Mouse (Mus musculus) c-Kit-positive CD71-positive TER-119-positive erythroid progenitor cells, embryonic 14.5 days (primary cell): ENCODE data around the gene Atp5mpl.
"Not testable (repeated sequence)": the region's sequence is repeated elsewhere in the genome, so short reads cannot be mapped to it uniquely, and the experiment has no call there.

Experiments
- DNase-seq: peaks from one replicate; pipeline ENCODE4 v3.0.0-alpha.2; 2013; ENCODE audit warnings: low spot score

The Atp5mpl gene

DNA sequence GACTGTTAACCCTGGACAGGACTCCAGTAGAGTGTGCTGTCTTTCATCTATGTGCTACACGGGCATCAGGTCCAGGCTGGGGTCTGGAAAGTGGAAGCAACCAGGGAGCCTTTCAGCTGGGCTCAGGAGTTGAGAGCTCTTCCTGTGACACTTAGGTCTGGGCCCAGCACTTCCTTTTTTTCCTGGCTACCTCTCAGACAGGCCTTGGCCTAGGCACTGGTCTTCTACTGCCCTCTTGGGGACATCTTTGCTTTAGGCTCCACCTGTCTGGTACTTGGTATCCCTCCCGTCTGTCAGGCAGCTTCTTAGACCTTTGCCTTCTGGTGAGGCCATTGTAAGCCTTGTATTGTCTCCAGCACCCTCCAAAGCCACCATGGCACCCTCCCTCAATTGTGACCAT, 20.1 kb downstream of the Atp5mpl start:
- DNase-seq: peak; percentile 34

- DNase-seq: not testable (repeated sequence)
Observed at GRCm38 (mm10) chr12:111945765-111946655, 20.8 kb downstream of the Atp5mpl start.

DNA sequence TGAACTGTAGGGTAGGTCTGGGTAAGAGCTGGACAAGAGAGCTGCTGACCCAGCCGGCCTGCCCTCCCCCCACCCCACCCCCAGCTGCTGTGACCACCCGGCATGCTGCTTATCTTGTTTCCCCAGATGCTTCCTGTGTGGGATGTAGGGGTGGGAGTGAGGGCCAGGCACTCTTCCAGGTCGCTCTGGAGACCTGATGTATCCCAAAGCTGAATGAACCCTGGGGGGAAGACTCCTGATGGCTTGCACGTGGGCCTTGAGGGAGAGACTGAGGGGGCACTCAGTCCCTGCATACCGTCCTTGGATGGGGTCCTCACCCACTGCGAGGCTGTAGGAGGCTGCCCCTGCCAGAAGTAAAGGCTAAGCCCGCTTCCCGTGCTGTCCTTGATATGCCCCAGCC, 21.7 kb downstream of the Atp5mpl start:
- DNase-seq: peak; percentile 23

- DNase-seq: peak; percentile 32
Observed at GRCm38 (mm10) chr12:111944065-111944987, 22.5 kb downstream of the Atp5mpl start.

DNA sequence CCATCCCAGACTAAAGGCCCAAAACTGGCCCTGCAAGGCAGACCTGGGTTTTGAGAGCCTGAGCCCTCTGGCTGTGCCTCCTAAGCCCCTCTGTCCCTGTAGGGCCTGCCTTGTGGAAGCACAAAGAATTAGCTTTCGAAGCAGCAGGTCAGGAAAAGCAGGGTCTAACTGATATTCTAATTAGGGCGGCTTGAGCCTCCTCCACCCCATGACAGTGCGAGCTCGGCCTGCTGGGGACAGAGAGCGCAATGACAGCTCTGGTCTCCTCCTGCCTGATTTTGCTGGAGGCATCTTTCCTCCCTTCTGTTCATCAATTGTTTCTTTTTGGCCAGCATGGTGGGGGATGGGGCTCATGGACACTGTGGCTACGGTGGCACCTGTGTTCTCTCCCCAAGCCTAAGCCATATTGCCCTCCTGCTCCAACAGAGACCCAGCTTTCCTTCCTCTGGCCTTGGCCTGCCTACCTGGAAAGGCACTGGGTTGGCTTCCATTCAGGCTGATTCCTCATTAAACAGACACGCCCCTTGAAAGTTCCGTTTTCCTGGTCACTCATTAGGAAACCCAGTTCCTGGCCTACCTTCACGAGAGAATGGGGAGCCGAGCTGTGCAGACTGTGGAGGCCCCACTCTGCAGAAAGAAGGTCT, 23.2 kb downstream of the Atp5mpl start:
- DNase-seq: peak; percentile 15

DNA sequence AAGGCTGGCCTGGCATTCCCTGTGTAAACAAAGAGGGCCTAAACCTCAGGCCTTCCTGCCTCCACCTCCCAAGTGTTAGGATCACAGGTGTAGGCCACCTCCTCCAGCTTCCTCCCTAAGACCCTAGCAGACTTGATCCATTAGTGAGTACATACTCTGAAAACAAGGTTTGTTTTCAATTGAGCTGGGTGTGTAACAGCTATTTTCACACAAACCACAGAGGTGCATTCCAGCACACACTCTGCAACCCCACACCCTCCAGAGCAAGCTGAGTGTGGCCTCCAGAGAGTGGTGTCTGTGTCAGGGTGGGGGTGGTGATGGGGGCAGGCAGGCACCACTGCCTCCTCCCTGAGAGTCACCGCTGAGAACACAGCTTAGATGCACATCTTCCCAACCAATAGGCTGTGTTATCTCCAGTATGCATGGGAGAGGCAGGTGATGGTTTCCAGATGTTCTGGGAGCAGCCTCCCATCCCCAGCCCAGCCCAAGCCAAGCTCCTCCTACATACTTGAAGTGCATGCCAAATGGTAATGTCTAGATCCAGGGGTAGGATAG, 28.1 kb downstream of the Atp5mpl start:
- DNase-seq: no peak

GRCm38 (mm10) chr12:111936706-111937550, 29.8 kb downstream of the Atp5mpl start:
- DNase-seq: no peak

- no peak for DNase-seq
Observed at GRCm38 (mm10) chr12:111933971-111934370, 32.8 kb downstream of the Atp5mpl start.

GRCm38 (mm10) chr12:111933032-111933704, 33.6 kb downstream of the Atp5mpl start:
- DNase-seq: no peak

DNA sequence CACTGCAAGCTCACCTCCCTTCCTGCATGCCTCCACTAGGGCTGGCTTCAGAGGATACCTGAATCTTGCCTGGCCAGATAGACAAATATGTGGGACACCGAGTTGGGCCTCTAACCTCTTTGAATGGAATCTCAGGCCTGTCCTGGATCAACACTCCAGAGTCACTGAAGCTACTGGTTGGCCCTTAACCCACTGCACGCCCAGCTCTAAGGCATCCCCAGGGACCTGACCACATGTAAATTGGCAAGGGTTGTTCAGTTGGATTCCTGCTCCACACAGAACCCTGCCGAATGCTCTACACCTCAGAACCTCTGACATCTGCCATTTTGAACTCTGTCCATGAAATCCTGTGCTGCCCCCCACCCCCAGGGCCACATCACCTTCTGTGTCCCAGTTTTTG, 34.3 kb downstream of the Atp5mpl start:
- no peak for DNase-seq

DNA sequence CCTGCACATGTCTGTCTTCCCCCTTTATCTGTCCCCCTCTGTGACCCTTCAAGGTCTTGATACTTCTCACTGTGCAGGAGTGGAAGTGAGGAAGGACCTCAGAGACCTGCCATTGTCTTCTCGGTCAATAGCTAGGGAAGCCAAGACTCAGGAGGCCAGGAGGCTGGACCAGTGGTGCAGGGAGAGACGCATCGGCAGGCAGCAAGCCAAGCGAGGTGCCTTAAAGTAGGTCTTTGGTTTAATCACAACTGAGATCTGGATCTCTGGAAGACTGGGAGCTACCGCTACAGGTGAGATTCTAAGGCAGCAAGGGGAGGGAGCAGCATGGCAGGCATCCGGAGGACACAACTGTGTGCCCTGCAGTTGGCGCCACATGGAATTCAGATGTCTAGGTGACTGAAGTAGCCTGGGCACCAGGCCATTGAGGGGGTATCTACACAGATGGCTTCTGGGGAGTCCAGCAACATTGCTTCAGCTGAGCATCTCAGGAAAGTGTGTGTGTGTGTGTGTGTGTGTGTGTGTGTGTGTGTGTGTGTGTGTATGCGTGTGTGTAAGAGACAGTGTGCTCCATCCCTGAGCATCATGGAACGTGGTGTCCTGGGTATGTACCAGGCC, 35.3 kb downstream of the Atp5mpl start:
- no peak for DNase-seq

GRCm38 (mm10) chr12:111928411-111928966, 38.3 kb downstream of the Atp5mpl start:
- DNase-seq: no peak

DNA sequence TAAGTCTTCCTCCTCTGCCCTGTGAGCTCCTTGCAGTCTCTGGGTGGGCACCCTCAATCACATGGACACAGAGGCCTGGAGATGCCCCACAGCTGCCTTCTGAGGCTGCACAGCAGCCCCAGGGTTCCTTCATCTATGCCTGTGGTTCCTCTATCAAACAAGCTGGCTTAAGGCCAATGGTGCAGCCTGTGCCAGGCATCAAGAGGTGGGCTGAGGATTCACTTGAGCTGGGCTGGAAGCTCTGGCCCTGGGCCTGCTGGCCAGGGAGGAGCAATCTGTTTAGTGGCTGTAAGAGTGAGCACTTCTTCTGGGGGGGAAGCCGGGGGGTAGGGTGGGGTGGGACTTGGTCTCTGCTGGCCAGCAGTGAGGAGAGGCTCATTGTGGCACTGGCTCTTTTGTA, 39.4 kb downstream of the Atp5mpl start:
- DNase-seq: no peak

- DNase-seq: no peak
Observed at GRCm38 (mm10) chr12:111923117-111923516, 43.7 kb downstream of the Atp5mpl start.

DNA sequence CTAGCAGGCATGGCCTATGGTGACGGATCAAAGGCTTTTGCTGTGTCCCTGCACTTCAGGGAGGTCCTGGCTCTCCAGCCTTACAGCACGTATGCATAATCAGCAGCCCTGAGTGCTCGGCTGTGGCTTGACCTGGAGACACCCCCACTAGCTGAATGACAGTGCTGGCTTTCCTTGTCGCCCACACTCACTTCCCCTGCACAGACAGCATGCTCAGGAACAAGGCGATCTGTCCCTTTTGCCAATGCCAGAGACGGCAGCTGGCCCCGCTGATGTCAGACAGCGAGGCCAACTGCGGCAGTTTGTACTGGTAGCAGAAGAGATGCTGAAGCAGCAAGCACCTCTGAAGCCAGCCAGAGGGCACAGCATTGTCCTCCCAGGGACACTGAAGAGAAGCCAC, 46.7 kb downstream of the Atp5mpl start:
- no peak for DNase-seq

- DNase-seq: no peak
Observed at GRCm38 (mm10) chr12:111916514-111917217, 50.1 kb downstream of the Atp5mpl start.

DNA sequence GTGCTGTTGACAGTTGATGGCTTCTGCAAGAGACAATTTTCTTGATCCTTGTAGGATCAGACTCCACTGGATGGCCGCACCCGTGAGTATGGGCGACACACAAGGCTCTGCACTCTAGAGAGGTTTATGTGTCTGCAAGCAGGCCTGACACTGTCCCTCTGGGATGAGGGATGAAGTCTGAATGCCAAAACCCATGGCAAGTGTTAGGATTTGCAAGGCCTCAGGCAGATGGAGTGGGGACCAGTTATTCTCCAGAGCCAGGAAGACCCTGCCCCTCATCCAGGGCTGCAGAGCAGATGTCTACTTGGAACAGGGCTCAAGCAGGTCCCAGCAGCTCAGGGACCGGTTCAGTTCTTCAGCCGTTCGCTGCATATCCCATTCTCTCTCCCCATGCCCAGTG, 51.0 kb downstream of the Atp5mpl start:
- DNase-seq: no peak

- no peak for DNase-seq
Observed at GRCm38 (mm10) chr12:111914031-111914430, 52.7 kb downstream of the Atp5mpl start.

- DNase-seq: no peak
Observed at GRCm38 (mm10) chr12:111912802-111913201, 54.0 kb downstream of the Atp5mpl start.
